Mouse (Mus musculus) lung, adult 2 months (tissue): ENCODE data around the gene Snx13.

Experiments used
- CTCF ChIP-seq: fragments of 200-500 bp; IDR thresholded peaks from 2 replicates; pipeline ENCODE4 v1.5.1; 2011; ENCODE audit warnings: mild to moderate bottlenecking, low read length, control low read depth; ENCODE audit not compliant: insufficient read depth
- POLR2A ChIP-seq: fragments of 200-500 bp; IDR thresholded peaks from 2 replicates; pipeline ENCODE4 v1.6.1; 2011; ENCODE audit warnings: low read depth, mild to moderate bottlenecking, control low read depth, low read length, borderline replicate concordance; ENCODE audit errors: extremely low read depth

DNA sequence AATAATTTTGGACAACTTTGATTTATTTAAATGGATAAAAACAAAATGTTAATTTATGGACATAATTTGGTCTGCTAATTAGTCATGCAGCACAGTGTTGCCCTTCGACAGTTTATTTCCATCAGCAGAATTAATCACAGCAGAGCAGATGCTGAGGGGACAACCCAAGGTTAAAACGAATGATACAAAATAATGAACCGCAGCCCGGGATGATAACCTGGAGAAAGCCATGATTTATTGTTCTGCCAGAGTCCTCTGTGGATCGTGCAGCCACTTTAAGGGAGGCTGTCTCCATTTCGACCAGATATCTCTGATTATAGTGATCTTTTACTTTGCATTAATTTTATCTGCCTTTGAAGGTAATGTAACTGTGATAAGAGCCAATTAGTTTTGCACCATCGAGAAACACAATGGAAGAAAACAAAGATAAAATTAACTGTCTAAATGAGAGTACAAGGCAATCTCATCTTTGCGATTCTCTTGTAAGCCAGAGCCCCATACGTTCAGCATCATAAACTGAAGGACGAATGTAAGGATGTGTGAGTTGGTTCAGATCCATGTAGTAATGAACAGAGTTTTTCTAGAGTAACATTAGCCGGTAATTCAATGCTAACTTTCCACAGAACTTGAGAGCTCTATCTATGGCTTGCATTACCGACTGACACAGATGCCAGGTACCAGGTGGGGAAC, 48.1 kb upstream of the Snx13 start:
- TF ChIP-seq POLR2A (no peak), CTCF (no peak)
